Mouse (Mus musculus) ES-Bruce4 (cell line): Measurements from ENCODE around the gene Nhs.

Source experiments
- CTCF ChIP-seq: IDR thresholded peaks from one replicate; pipeline ENCODE4 v1.8.1; 2011; ENCODE audit warnings: low read depth, low read length
- EP300 ChIP-seq: IDR thresholded peaks from 2 replicates; pipeline ENCODE4 v1.6.1; 2011; ENCODE audit warnings: low read depth, low read length; ENCODE audit not compliant: insufficient read depth
- POLR2A ChIP-seq: IDR thresholded peaks from one replicate; pipeline ENCODE4 v1.8.1; 2011; ENCODE audit warnings: low read length; ENCODE audit not compliant: insufficient read depth

GRCm38 (mm10) chrX:161940696-161941095 is 218.8 kb downstream of the Nhs start:
- TF ChIP-seq CTCF (no peak), POLR2A (no peak), EP300 (no peak)
